Mouse (Mus musculus) neural tube, embryonic 15.5 days (tissue): ENCODE results near the gene Gm20683. TPM values are rescaled to one million over a fixed set of nuclear protein-coding genes. Genes with fewer than 3 reads are reported as not detected.

Source experiments
- ATAC-seq: fragments of 200-750 bp; cut with Nextera tagmentation; 2 replicates; pipeline ENCODE4 v1.8.0; 2017; ENCODE audit warnings: mild to moderate bottlenecking, moderate TSS enrichment, moderate library complexity; ENCODE audit not compliant: low FRiP score
- H3K27ac ChIP-seq: fragments of 300-500 bp; sonication (generic); replicated peaks from 2 replicates; pipeline ENCODE4 v1.5.1; 2015; ENCODE audit warnings: mild to moderate bottlenecking, inconsistent platforms
- H3K27me3 ChIP-seq: fragments of 300-500 bp; sonication (generic); replicated peaks from 2 replicates; pipeline ENCODE4 v1.6.1; 2015; ENCODE audit warnings: inconsistent platforms
- H3K36me3 ChIP-seq: fragments of 300-500 bp; sonication (generic); 2 replicates; pipeline ENCODE4 v1.6.1; 2015; ENCODE audit warnings: inconsistent platforms
- H3K4me1 ChIP-seq: fragments of 300-500 bp; sonication (generic); 2 replicates; pipeline ENCODE4 v1.6.1; 2015; ENCODE audit warnings: inconsistent platforms
- H3K4me2 ChIP-seq: fragments of 300-500 bp; sonication (generic); 2 replicates; pipeline ENCODE4 v1.6.1; 2015; ENCODE audit warnings: inconsistent platforms, mild to moderate bottlenecking, moderate library complexity
- H3K4me3 ChIP-seq: fragments of 300-500 bp; sonication (generic); replicated peaks from 2 replicates; pipeline ENCODE4 v1.5.1; 2015; ENCODE audit warnings: mild to moderate bottlenecking, inconsistent platforms
- H3K9ac ChIP-seq: fragments of 300-500 bp; sonication (generic); replicated peaks from 2 replicates; pipeline ENCODE4 v1.6.1; 2015; ENCODE audit warnings: mild to moderate bottlenecking, inconsistent platforms
- H3K9me3 ChIP-seq: fragments of 300-500 bp; sonication (generic); replicated peaks from 2 replicates; pipeline ENCODE4 v1.6.1; 2016; ENCODE audit warnings: inconsistent platforms
- WGBS: fragments of 180-500 bp; shearing (Covaris S2); methylation state at CpG from one replicate; pipeline ENCODE4 v1.1.7; 2015; ENCODE audit warnings: mixed read lengths; 5-methylcytosine and 5-hydroxymethylcytosine counted together
- polyA plus RNA-seq: library from polyadenylated mRNA; unstranded; fragments of >200 nt; fragmentation: Nextera tagmentation; extraction: Ambion mirVana; gene quantifications from 2 replicates; pipeline ENCODE4 v1.2.1, GENCODE M21; 2015

Gene Gm20683
- 11.6 and 14.6 TPM in 2 replicates for polyA plus RNA-seq

DNA sequence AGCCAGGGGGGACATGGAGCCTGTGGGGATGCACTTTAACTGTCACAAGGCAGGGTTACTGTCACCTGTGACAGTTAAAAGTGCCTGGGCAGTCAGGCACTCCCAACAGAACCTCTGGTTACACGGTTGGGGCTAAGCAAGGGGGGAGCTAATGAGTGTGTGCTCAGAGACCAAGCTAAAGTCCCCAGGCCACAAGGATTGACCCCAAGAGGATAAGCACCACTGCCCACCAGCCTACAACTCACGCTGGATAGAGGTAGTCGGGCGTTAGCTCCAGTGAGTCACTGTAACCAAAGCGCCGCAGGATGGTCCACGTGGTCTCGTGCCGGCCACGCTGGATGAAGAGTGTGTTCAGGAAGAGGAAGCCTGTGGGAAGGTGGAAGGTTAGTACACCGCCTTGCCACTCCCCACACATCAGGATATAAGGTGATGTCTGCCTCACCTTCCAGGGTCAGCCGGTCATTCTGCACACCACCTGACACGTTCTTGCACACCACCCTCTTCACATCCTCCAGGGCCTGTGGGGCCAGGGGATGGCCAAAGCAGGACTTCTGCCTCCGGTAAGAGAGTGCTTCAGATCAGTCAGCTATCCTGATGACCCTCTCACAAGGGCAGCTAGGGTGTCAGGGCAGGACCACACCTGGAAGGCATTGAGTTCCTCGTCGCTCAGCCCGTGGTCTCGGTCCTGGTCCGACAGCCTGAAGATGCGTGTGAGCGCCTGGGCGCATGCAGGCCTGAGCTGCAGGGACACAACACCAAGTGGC lies at the start of gene Gm20683:
Gene Gm20683, minus strand, starts transcription at position 647 of the 764 bp plus-strand sequence.
- H3K4me3 ChIP-seq = no peak within 1 kb of the TSS
- peaks cover 47% of the 10 kb centered on the region for H3K4me1 ChIP-seq
- 96% methylated on average over 22 of the region's 22 CpGs for WGBS
- H3K9me3 ChIP-seq = no peaks in the 10 kb centered on the region
- H3K4me2 ChIP-seq = no peak within 1 kb of the TSS
- no peaks in the 10 kb centered on the region for H3K27me3 ChIP-seq
- no peak for ATAC-seq
- H3K27ac ChIP-seq = no peak within 1 kb of the TSS
- peaks cover 44% of the 10 kb centered on the region for H3K36me3 ChIP-seq
- no peak within 1 kb of the TSS for H3K9ac ChIP-seq

DNA sequence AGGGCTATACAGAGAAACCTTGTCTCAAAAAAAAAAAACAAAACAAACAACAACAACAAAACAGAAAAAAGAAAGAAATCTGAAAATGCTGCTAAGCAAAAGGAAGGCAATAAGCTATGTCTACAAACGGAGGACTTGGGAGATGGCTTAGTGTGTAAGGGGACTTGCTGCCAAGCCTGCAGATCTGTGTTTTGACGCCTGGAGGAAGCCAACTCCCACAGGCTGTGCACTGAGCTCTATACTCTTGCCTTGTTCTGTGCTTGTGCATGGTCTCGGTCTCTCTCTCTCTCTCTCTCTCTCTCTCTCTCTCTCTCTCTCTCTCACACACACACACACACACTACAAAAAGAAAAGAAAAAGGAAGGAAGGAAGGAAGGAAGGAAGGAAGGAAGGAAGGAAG lies 47.3 kb upstream of the Gm20683 start:
- Histone ChIP-seq H3K36me3 (peaks cover 37% of the 10 kb centered on the region), H3K27ac (no peak overlapping the region), H3K4me2 (no peak overlapping the region), H3K9ac (no peak overlapping the region), H3K27me3 (no peaks in the 10 kb centered on the region), H3K9me3 (no peaks in the 10 kb centered on the region), H3K4me1 (0 out of 2 replicates have a peak, but pooled peaks cover 4% of the 10 kb centered on the region), H3K4me3 (no peak overlapping the region)
- ATAC-seq = no peak
- 90% methylated on average over 3 of the region's 3 CpGs for whole genome bisulfite sequencing

GRCm38 (mm10) chr17:25887467-25887866 lies 45.9 kb upstream of the Gm20683 start:
- whole genome bisulfite sequencing = 90% methylated on average over 10 of the region's 10 CpGs
- H3K36me3 ChIP-seq = peaks cover 50% of the 10 kb centered on the region

GRCm38 (mm10) chr17:25886806-25887205 lies 45.2 kb upstream of the Gm20683 start:
- no peak overlapping the region for H3K27ac ChIP-seq
- 0 out of 2 replicates have a peak, but pooled peaks cover 4% of the 10 kb centered on the region for H3K4me1 ChIP-seq
- no peak overlapping the region for H3K9ac ChIP-seq
- peaks cover 51% of the 10 kb centered on the region for H3K36me3 ChIP-seq
- ATAC-seq = no peak
- H3K27me3 ChIP-seq = no peaks in the 10 kb centered on the region
- H3K9me3 ChIP-seq = no peaks in the 10 kb centered on the region
- no peak overlapping the region for H3K4me3 ChIP-seq
- no peak overlapping the region for H3K4me2 ChIP-seq

More at GRCm38 (mm10) chr17:25887467-25887866, 45.9 kb upstream of the Gm20683 start:
- Histone ChIP-seq H3K27ac (no peak overlapping the region), H3K9me3 (no peaks in the 10 kb centered on the region), H3K27me3 (no peaks in the 10 kb centered on the region), H3K4me3 (no peak overlapping the region), H3K4me2 (no peak overlapping the region), H3K9ac (no peak overlapping the region), H3K4me1 (0 out of 2 replicates have a peak, but pooled peaks cover 4% of the 10 kb centered on the region)
- no peak for ATAC-seq

GRCm38 (mm10) chr17:25885636-25886035 lies 44.1 kb upstream of the Gm20683 start:
- H3K4me1 ChIP-seq = peaks cover 12% of the 10 kb centered on the region; the same call in 1 of the 2 replicates
- no peak overlapping the region for H3K9ac ChIP-seq
- H3K36me3 ChIP-seq = peaks cover 51% of the 10 kb centered on the region
- H3K4me3 ChIP-seq = no peak overlapping the region
- no peaks in the 10 kb centered on the region for H3K9me3 ChIP-seq
- no peaks in the 10 kb centered on the region for H3K27me3 ChIP-seq
- 62% methylated on average over 4 of the region's 4 CpGs for WGBS
- H3K4me2 ChIP-seq = no peak overlapping the region
- no peak overlapping the region for H3K27ac ChIP-seq
- ATAC-seq = no peak

- no peak for ATAC-seq
- Histone ChIP-seq H3K27ac (no peak overlapping the region), H3K36me3 (peaks cover 44% of the 10 kb centered on the region), H3K4me3 (no peak overlapping the region), H3K4me2 (no peak overlapping the region), H3K27me3 (no peaks in the 10 kb centered on the region), H3K4me1 (peaks cover 21% of the 10 kb centered on the region; the same call in 1 of the 2 replicates), H3K9me3 (no peaks in the 10 kb centered on the region), H3K9ac (no peak overlapping the region)
- WGBS = 89% methylated on average over 3 of the region's 3 CpGs
Observed at GRCm38 (mm10) chr17:25883824-25884223, 42.3 kb upstream of the Gm20683 start.

- ATAC-seq = no peak
- no peaks in the 10 kb centered on the region for H3K27me3 ChIP-seq
- 79% methylated on average over 8 of the region's 8 CpGs for WGBS
- H3K4me2 ChIP-seq = no peak overlapping the region
- H3K27ac ChIP-seq = no peak overlapping the region
- H3K9me3 ChIP-seq = no peaks in the 10 kb centered on the region
- no peak overlapping the region for H3K4me3 ChIP-seq
- H3K4me1 ChIP-seq = peaks cover 21% of the 10 kb centered on the region; the same call in 1 of the 2 replicates
- no peak overlapping the region for H3K9ac ChIP-seq
- H3K36me3 ChIP-seq = peaks cover 48% of the 10 kb centered on the region
Observed at GRCm38 (mm10) chr17:25883268-25883667, 41.7 kb upstream of the Gm20683 start.

GRCm38 (mm10) chr17:25882306-25882705 lies 40.7 kb upstream of the Gm20683 start:
- Histone ChIP-seq H3K9ac (no peak overlapping the region; the same call in 1 of the 2 replicates), H3K27ac (no peak overlapping the region), H3K27me3 (no peaks in the 10 kb centered on the region), H3K4me3 (no peak overlapping the region), H3K36me3 (peaks cover 47% of the 10 kb centered on the region), H3K4me1 (peaks cover 28% of the 10 kb centered on the region; the same call in 1 of the 2 replicates), H3K9me3 (no peaks in the 10 kb centered on the region), H3K4me2 (no peak overlapping the region)
- ATAC-seq = no peak
- WGBS = 43% methylated on average over 5 of the region's 5 CpGs

DNA sequence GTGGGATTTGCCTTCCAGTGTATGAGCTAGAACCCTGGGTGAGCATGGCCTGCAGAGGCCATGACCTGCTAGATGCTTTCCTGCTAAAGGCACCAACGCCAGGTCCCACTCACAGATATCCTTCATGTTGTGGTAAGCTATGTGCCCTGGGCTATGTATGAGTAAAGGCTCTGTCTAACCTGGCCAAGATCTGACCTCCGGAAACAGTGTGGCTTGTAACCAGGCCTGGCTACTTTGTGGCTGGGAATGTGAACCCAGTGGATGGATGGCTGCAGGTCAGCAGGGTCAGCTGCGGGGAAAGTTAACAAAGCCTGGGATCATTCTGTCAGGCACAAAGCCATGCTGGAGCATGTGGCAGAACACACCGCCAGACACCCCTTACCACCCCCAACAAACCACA lies 40.1 kb upstream of the Gm20683 start:
- H3K4me3 ChIP-seq = no peak overlapping the region
- H3K27ac ChIP-seq = 0 out of 2 replicates have a peak overlapping the region, but pooled peaks have one; percentile 19
- H3K9me3 ChIP-seq = no peaks in the 10 kb centered on the region
- no peak for ATAC-seq
- H3K27me3 ChIP-seq = no peaks in the 10 kb centered on the region
- H3K4me1 ChIP-seq = peaks cover 33% of the 10 kb centered on the region
- H3K36me3 ChIP-seq = peaks cover 44% of the 10 kb centered on the region
- H3K9ac ChIP-seq = no peak overlapping the region
- WGBS = 16% methylated on average over 4 of the region's 4 CpGs
- H3K4me2 ChIP-seq = no peak overlapping the region

- WGBS = 7% methylated on average over 5 of the region's 5 CpGs
- Histone ChIP-seq H3K4me2 (no peak overlapping the region), H3K9ac (no peak overlapping the region), H3K4me1 (peaks cover 39% of the 10 kb centered on the region), H3K36me3 (peaks cover 42% of the 10 kb centered on the region), H3K27ac (0 out of 2 replicates have a peak overlapping the region, but pooled peaks have one; percentile 19), H3K9me3 (no peaks in the 10 kb centered on the region), H3K27me3 (no peaks in the 10 kb centered on the region), H3K4me3 (no peak overlapping the region)
- ATAC-seq = no peak
Observed at GRCm38 (mm10) chr17:25880913-25881641, 39.5 kb upstream of the Gm20683 start.

DNA sequence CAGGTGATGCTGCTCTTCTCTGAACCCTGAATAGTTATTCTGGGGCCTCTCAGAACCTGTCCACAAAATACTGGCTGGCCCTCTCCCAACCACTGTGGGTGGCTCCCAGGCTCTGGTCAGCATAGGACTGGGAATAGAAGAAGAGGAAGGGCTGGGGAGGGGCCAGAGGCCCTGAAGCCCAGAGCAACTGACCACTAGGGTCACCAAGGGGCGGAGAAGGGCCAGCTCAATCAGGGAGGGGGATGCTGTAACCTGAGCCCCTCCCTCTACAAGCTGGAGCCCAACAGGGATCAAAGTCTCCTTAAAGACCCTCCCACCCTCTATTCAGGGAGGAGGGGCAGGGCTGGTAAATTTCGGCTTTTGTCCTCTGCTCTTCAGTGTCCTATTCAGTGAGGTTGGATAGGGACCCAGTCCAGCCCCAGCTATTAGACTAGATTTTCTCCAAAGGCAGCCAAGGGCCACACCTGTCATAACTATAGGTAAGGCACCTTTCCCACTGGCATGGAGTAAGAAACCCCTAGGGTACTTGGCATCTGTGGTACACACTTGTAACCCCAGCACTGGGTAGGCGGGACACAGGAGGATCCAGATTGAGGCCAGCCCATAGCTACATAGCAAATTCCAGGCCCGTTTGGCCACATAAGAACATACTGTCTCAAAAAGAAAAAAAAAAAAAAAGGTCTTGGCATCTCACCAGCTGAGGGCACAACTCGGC lies 38.8 kb upstream of the Gm20683 start, which contains the start of gene Wfikkn1:
Gene Wfikkn1, minus strand, starts transcription at position 663 of the 715 bp plus-strand sequence.
- no peaks in the 10 kb centered on the region for H3K27me3 ChIP-seq
- peaks cover 39% of the 10 kb centered on the region for H3K4me1 ChIP-seq
- no peak within 1 kb of the TSS for H3K4me2 ChIP-seq
- H3K27ac ChIP-seq = 0 out of 2 replicates have a peak within 1 kb of the TSS, but pooled peaks have one; percentile 19
- no peak within 1 kb of the TSS for H3K4me3 ChIP-seq
- H3K36me3 ChIP-seq = peaks cover 42% of the 10 kb centered on the region
- 29% methylated on average over 5 of the region's 5 CpGs for WGBS
- H3K9ac ChIP-seq = no peak within 1 kb of the TSS
- ATAC-seq = no peak
- no peaks in the 10 kb centered on the region for H3K9me3 ChIP-seq
